32 mouse cellular contexts compared by ENCODE assay signal in the genomic region with DNA sequence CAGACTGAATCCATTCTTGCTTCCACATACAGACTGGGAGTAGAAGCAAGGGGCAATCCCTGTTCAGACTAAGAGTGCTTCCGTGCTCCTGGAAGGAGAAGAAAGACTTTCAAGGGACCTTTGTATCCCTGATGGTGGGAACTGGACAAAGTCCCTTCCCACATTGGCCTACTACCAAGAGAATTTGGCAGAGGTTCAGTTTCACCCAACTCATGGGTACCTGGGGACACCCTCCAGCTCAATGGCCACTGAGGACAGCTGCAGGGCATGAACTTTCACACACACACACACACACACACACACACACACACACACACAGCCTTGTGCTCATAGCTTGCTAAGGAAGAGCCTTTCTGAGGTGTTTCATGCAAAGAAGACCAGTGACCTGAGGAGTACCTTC. TPM values are rescaled to one million over a fixed set of nuclear protein-coding genes. Genes with fewer than 3 reads are reported as not detected.
DNase-seq lines count a peak whose midpoint lies in the region; ATAC-seq lines count a peak whose summit lies in the region.
"Had no signal": no experiment of that assay in that cellular context is flagged by ENCODE, and none has a peak within 500 bp of the region (broad histone marks: within the 10 kb centered on the region; RNA-seq: fewer than 3 reads in every experiment).

No protein-coding gene starts in this region.

- no peaks in the 10 kb centered on the region for H3K27me3 ChIP-seq in kidney, embryonic 14.5 days (ENCODE audit: control insufficient read depth, insufficient read depth, low read length)
- H3K27me3 ChIP-seq: CH12.LX; forebrain, embryonic 13.5 days; heart, embryonic 13.5 days; Patski had no signal

- H3K9me3 ChIP-seq in kidney, embryonic 14.5 days (ENCODE audit: control insufficient read depth, low read length) = no peaks in the 10 kb centered on the region
- H3K9me3 ChIP-seq: forebrain, embryonic 10.5 days; forebrain, embryonic 13.5 days; G1E; heart, embryonic 10.5 days; heart, embryonic 13.5 days had no signal

- ATAC-seq in kidney, embryonic 14.5 days (ENCODE audit: low FRiP score, low TSS enrichment) = no peak
- ATAC-seq: forebrain, embryonic 13.5 days; forebrain, embryonic 16.5 days; Patski had no signal

- WGBS in kidney, embryonic 14.5 days = 82% methylated on average over 1 of the region's 1 CpGs

- peak; percentile 63 for DNase-seq in kidney, adult 11 months
- no peak for DNase-seq in kidney, postnatal 4 days
- peak; percentile 72 to 75 for DNase-seq in kidney, adult 8-10 months
- peak; percentile 87 for DNase-seq in kidney, adult 9 months
- peak; percentile 52 for DNase-seq in kidney, postnatal 14 days
- DNase-seq in right cerebral cortex, postnatal 14 days = no peak
- DNase-seq in thymus, postnatal 0 days (ENCODE audit: low spot score) = no peak
- DNase-seq: adrenal gland, postnatal 14 days; B cell, adult 2 months; cerebellum, adult 11-12 months; cerebellum, adult 8-10 months; cerebellum, postnatal 10 days; cerebellum, postnatal 36 days; gastrocnemius, postnatal 10 days; gastrocnemius, postnatal 36 days; heart, adult 2 months; heart, postnatal 14 days; heart, postnatal 4 days had no signal

- H3K4me3 ChIP-seq in kidney, embryonic 14.5 days (ENCODE audit: low read length) = no peak overlapping the region
- H3K4me3 ChIP-seq: forebrain, embryonic 10.5 days; forebrain, embryonic 13.5 days; heart, adult 2 months; heart, embryonic 10.5 days; heart, embryonic 13.5 days had no signal

- no peaks in the 10 kb centered on the region for H3K36me3 ChIP-seq in kidney, embryonic 14.5 days (ENCODE audit: control insufficient read depth, insufficient read depth, low read length)
- H3K36me3 ChIP-seq: forebrain, embryonic 10.5 days; G1E; heart, embryonic 10.5 days; heart, embryonic 13.5 days had no signal

- H3K4me1 ChIP-seq in kidney, embryonic 14.5 days (ENCODE audit: control insufficient read depth, insufficient read depth, low read length) = no peaks in the 10 kb centered on the region
- H3K4me1 ChIP-seq: forebrain, embryonic 10.5 days; forebrain, embryonic 13.5 days; heart, embryonic 10.5 days; heart, embryonic 13.5 days had no signal

- H3K27ac ChIP-seq in kidney, embryonic 14.5 days (ENCODE audit: low read depth, low read length) = no peak overlapping the region
- H3K27ac ChIP-seq: forebrain, embryonic 10.5 days; forebrain, embryonic 13.5 days; heart, adult 2 months; heart, embryonic 10.5 days; heart, embryonic 13.5 days; hindbrain, embryonic 14.5 days had no signal

- no peak overlapping the region for H3K9ac ChIP-seq in kidney, embryonic 14.5 days (ENCODE audit: low read depth, low read length)
- H3K9ac ChIP-seq: forebrain, embryonic 13.5 days; heart, embryonic 13.5 days; hindbrain, embryonic 14.5 days had no signal

- H3K4me2 ChIP-seq in kidney, embryonic 14.5 days (replicated peaks; ENCODE audit: low read depth, low read length) = no peak overlapping the region
- H3K4me2 ChIP-seq: forebrain, embryonic 13.5 days; heart, embryonic 13.5 days; hindbrain, embryonic 14.5 days had no signal

RNA-seq across cellular contexts. Expression of gene Rtl8c, which starts 28.5 kb away (rescaled TPM):
- 58.7 and 71.4 TPM in 2 replicates for polyA plus RNA-seq in kidney, embryonic 14.5 days (2014; fragmentation: Nextera tagmentation; extraction: Ambion mirVana)
- polyA plus RNA-seq in thymus, postnatal 0 days (2015; fragmentation: Nextera tagmentation; extraction: Ambion mirVana) = 16.4 and 16.8 TPM in 2 replicates
- polyA plus RNA-seq: G1E had no signal

RNA-seq across cellular contexts. Expression of gene Gm14597, which starts 29.5 kb away (rescaled TPM):
- not detected in 2 replicates for polyA plus RNA-seq in kidney, embryonic 14.5 days (2014; fragmentation: Nextera tagmentation; extraction: Ambion mirVana)
- not detected in 2 replicates for polyA plus RNA-seq in thymus, postnatal 0 days (2015; fragmentation: Nextera tagmentation; extraction: Ambion mirVana)
- polyA plus RNA-seq: embryonic facial prominence, embryonic 11.5 days; embryonic facial prominence, embryonic 14.5 days; forebrain, embryonic 10.5 days; forebrain, embryonic 13.5 days; forebrain, embryonic 16.5 days; G1E; heart, adult 2 months; heart, embryonic 10.5 days; heart, embryonic 13.5 days; heart, embryonic 16.5 days; hindbrain, embryonic 11.5 days; hindbrain, embryonic 14.5 days; Patski had no signal

Comparison
In these comparisons a context has a peak if more than half of its experiments do, and no peak if none do; other contexts are left out.
1. DNase-seq: peak in kidney, adult 11 months (single experiment), kidney, adult 8-10 months (2 of 2), kidney, adult 9 months (single experiment) and kidney, postnatal 14 days (single experiment); none in kidney, postnatal 4 days (0 of 2), right cerebral cortex, postnatal 14 days (single experiment) and thymus, postnatal 0 days (single experiment).